Mouse (Mus musculus): ENCODE data around the gene Ascc1. TPM values are rescaled to one million over a fixed set of nuclear protein-coding genes. Genes with fewer than 3 reads are reported as not detected.
"Not testable (repeated sequence)": the region's sequence is repeated elsewhere in the genome, so short reads cannot be mapped to it uniquely, and the experiment has no call there.

Ascc1 gene
- polyA plus RNA-seq, 1 experiment: 24.1 TPM

DNA sequence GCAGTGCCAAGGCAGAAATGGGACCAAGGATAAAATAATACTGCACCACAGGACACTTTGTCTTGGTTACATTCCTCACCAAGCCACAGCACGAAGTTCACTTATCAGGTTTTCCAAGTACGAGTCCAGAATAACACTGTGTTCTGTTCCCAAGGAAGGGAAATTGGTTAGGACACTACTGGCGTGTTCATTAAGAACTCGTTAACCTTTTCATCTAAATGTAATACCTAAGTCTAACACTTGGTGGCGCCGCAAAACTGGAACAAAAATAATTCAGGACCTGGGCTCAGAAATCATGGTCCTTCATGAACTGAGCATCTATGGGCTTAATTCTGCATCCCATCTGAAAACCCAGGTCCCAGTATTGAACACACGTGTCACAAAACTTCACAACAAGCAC is 5.0 kb upstream of the Ascc1 start:
- peaks cover 36% of the 10 kb centered on the region for H3K36me3 ChIP-seq (ENCODE audit: control insufficient read depth, insufficient read depth)
- TF ChIP-seq CEBPB (IDR thresholded peaks at IDR 0.05; ENCODE audit: low read depth) (no peak), MYOD1 (IDR thresholded peaks at IDR 0.05; ENCODE audit: control insufficient read depth, insufficient read length, low read depth) (no peak), CTCF (IDR thresholded peaks at IDR 0.05; ENCODE audit: control insufficient read depth, insufficient read depth, insufficient read length) (no peak), MAX (IDR thresholded peaks at IDR 0.05) (no peak), USF1 (IDR thresholded peaks at IDR 0.05; ENCODE audit: low read depth) (no peak), FOSL1 (IDR thresholded peaks at IDR 0.05; ENCODE audit: insufficient read depth, low read length, poor library complexity, severe bottlenecking) (no peak), MYOG (IDR thresholded peaks at IDR 0.05; ENCODE audit: control insufficient read depth, extremely low read depth, insufficient read length) (no peak)
- H3K79me3 ChIP-seq (ENCODE audit: low read depth): peaks cover 38% of the 10 kb centered on the region
- H3ac ChIP-seq (ENCODE audit: control insufficient read depth, insufficient read length, low read depth): no peak overlapping the region
- H3K4me3 ChIP-seq (ENCODE audit: insufficient read depth, poor library complexity, severe bottlenecking): no peak overlapping the region
- peaks cover 82% of the 10 kb centered on the region for H3K79me2 ChIP-seq (ENCODE audit: control insufficient read depth, insufficient read depth)
- no peaks in the 10 kb centered on the region for H3K27me3 ChIP-seq (ENCODE audit: control insufficient read depth, insufficient read depth, insufficient read length)

DNA sequence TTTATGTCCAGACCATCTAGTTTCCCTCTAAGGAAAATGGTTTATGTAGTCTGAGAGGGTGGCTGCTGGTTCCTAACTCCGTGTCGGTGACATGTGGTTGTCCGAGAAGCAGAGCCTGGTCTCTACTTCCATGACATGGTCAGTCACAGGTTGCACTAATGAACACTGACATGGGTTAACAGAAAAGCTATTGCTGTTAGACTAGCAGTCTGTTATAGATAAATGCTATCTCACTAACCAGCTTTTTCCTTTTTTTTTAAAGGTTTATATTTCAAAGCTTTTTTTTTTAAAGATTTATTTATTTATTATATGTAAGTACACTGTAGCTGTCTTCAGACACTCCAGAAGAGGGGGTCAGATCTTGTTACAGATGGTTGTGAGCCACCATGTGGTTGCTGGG is 3.5 kb upstream of the Ascc1 start:
- TF ChIP-seq MAX (IDR thresholded peaks at IDR 0.05) (no peak), CTCF (IDR thresholded peaks at IDR 0.05; ENCODE audit: control insufficient read depth, insufficient read depth, insufficient read length) (no peak), MYOG (IDR thresholded peaks at IDR 0.05; ENCODE audit: control insufficient read depth, extremely low read depth, insufficient read length) (no peak), CEBPB (IDR thresholded peaks at IDR 0.05; ENCODE audit: low read depth) (no peak), MYOD1 (IDR thresholded peaks at IDR 0.05; ENCODE audit: control insufficient read depth, insufficient read length, low read depth) (no peak), FOSL1 (IDR thresholded peaks at IDR 0.05; ENCODE audit: insufficient read depth, low read length, poor library complexity, severe bottlenecking) (no peak), USF1 (IDR thresholded peaks at IDR 0.05; ENCODE audit: low read depth) (no peak)
- H3K36me3 ChIP-seq (ENCODE audit: control insufficient read depth, insufficient read depth): peaks cover 24% of the 10 kb centered on the region
- H3K4me3 ChIP-seq (ENCODE audit: insufficient read depth, poor library complexity, severe bottlenecking): no peak overlapping the region
- H3K79me3 ChIP-seq (ENCODE audit: low read depth): peaks cover 30% of the 10 kb centered on the region
- peaks cover 67% of the 10 kb centered on the region for H3K79me2 ChIP-seq (ENCODE audit: control insufficient read depth, insufficient read depth)
- H3ac ChIP-seq (ENCODE audit: control insufficient read depth, insufficient read length, low read depth): no peak overlapping the region
- no peaks in the 10 kb centered on the region for H3K27me3 ChIP-seq (ENCODE audit: control insufficient read depth, insufficient read depth, insufficient read length)

DNA sequence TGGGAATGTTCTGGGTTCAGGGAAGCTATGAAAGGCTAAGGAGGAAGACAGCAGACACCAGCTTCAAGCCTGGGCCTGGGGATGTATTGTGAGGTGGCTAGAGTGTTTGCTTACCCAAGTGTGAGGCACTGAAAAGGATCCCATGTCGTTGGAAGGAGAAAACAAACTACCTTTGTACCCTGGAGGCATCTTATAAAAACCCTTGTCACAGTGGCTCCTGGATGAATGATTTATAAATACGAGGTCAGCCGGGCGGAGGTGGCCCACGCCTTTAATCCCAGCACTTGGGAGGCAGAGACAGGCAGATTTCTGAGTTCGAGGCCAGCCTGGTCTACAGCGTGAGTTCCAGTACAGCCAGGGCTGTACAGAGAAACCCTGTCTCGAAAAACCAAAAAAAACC is 942 bp upstream of the Ascc1 start:
- H3K27me3 ChIP-seq (ENCODE audit: control insufficient read depth, insufficient read depth, insufficient read length): not testable (repeated sequence)
- Histone ChIP-seq H3K79me3 (ENCODE audit: low read depth) (peaks cover 20% of the 10 kb centered on the region), H3K4me3 (ENCODE audit: insufficient read depth, poor library complexity, severe bottlenecking) (peak overlapping the region; percentile 79)

DNA sequence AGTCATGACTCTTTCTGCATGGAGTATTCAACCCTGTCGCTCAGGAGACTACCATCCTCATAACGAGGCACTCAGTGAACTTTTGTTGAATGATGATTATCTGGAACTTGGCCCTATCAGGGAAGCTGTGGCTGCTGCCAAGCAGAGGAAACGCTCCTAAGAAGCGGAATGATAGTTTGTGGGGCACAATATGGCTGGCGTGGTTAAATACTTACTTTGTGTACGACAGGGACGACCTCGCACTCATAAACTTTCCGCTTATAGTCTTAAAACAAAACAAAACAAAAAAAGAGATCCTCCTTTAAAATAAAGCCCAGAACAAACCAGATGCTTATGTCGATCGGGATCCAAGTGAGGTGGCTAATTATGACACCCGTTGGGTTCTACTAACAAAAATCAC is 402 bp upstream of the Ascc1 start:
- H3K27me3 ChIP-seq (ENCODE audit: control insufficient read depth, insufficient read depth, insufficient read length): no peaks in the 10 kb centered on the region
- peaks cover 20% of the 10 kb centered on the region for H3K79me3 ChIP-seq (ENCODE audit: low read depth)
- peak overlapping the region; percentile 94 for H3ac ChIP-seq (ENCODE audit: control insufficient read depth, insufficient read length, low read depth)
- H3K36me3 ChIP-seq (ENCODE audit: control insufficient read depth, insufficient read depth): peaks cover 5% of the 10 kb centered on the region
- TF ChIP-seq MAX (IDR thresholded peaks at IDR 0.05) (no peak), FOSL1 (IDR thresholded peaks at IDR 0.05; ENCODE audit: insufficient read depth, low read length, poor library complexity, severe bottlenecking) (no peak), CEBPB (IDR thresholded peaks at IDR 0.05; ENCODE audit: low read depth) (no peak), USF1 (IDR thresholded peaks at IDR 0.05; ENCODE audit: low read depth) (no peak), MYOG (IDR thresholded peaks at IDR 0.05; ENCODE audit: control insufficient read depth, extremely low read depth, insufficient read length) (no peak)
- peaks cover 45% of the 10 kb centered on the region for H3K79me2 ChIP-seq (ENCODE audit: control insufficient read depth, insufficient read depth)
- peak overlapping the region; percentile 79 for H3K4me3 ChIP-seq (ENCODE audit: insufficient read depth, poor library complexity, severe bottlenecking)

More for the DNA sequence above, 942 bp upstream of the Ascc1 start:
- H3K36me3 ChIP-seq (ENCODE audit: control insufficient read depth, insufficient read depth); H3ac ChIP-seq (ENCODE audit: control insufficient read depth, insufficient read length, low read depth): not testable (repeated sequence)
- peaks cover 50% of the 10 kb centered on the region for H3K79me2 ChIP-seq (ENCODE audit: control insufficient read depth, insufficient read depth)

DNA sequence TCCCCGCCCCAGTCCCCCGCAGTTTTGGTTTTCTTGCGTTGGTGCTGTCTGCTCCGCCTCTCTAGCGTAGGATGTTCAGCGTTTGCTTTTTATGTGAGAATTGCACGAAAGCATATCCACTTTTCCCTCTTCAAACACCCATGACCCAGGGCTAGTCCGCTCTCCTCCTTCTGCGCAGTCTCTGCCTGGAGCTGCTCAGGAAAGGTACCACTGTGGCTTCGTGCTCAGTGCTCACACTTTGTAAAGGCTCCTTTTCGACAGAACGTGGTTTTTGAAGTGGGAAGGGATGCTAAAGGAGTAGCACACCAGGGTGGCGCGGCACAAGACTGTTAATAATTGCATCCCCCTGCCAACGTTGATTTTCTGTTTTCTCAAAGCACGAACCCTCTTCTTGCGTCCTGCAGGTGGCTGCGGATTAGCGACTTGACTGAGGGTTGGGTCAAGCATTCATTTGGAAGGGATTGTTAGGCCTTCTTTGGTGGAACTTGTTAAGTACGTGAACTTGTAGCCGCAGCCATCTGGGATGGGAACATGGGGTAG is 678 bp downstream of the Ascc1 start:
- Histone ChIP-seq H3K79me2 (ENCODE audit: control insufficient read depth, insufficient read depth) (peaks cover 34% of the 10 kb centered on the region), H3K4me3 (ENCODE audit: insufficient read depth, poor library complexity, severe bottlenecking) (peak overlapping the region; percentile 79), H3K36me3 (ENCODE audit: control insufficient read depth, insufficient read depth) (peaks cover 12% of the 10 kb centered on the region), H3K27me3 (ENCODE audit: control insufficient read depth, insufficient read depth, insufficient read length) (no peaks in the 10 kb centered on the region), H3ac (ENCODE audit: control insufficient read depth, insufficient read length, low read depth) (peak overlapping the region; percentile 78), H3K79me3 (ENCODE audit: low read depth) (peaks cover 17% of the 10 kb centered on the region)
- no peak for TF ChIP-seq MAX (IDR thresholded peaks at IDR 0.05)
- no peak for TF ChIP-seq USF1 (IDR thresholded peaks at IDR 0.05; ENCODE audit: low read depth)
- no peak for TF ChIP-seq FOSL1 (IDR thresholded peaks at IDR 0.05; ENCODE audit: insufficient read depth, low read length, poor library complexity, severe bottlenecking)
- no peak for TF ChIP-seq MYOD1 (IDR thresholded peaks at IDR 0.05; ENCODE audit: control insufficient read depth, insufficient read length, low read depth)
- no peak for TF ChIP-seq CEBPB (IDR thresholded peaks at IDR 0.05; ENCODE audit: low read depth)
- TF ChIP-seq CTCF (IDR thresholded peaks at IDR 0.05; ENCODE audit: control insufficient read depth, insufficient read depth, insufficient read length): no peak

DNA sequence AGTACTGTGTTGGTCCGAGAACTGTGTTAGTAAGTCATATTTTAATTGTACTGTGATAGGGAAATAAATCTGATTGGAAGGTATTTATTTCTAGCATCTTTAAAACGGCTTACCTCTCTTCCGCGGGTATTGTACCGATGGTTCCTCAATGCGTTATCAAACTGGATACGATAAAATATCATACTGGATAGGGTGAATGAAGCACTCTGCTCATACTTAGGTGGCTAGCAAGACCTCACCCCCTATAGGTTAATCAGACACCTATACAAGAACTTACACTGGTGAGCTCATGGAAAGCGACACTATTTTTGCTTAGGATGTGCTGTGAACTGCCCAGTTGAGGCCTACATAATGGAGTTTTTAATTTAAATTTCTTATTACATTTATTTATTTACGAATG is 1.2 kb downstream of the Ascc1 start:
- Histone ChIP-seq H3K79me2 (ENCODE audit: control insufficient read depth, insufficient read depth) (peaks cover 31% of the 10 kb centered on the region), H3K27me3 (ENCODE audit: control insufficient read depth, insufficient read depth, insufficient read length) (no peaks in the 10 kb centered on the region), H3ac (ENCODE audit: control insufficient read depth, insufficient read length, low read depth) (peak overlapping the region; percentile 78), H3K36me3 (ENCODE audit: control insufficient read depth, insufficient read depth) (peaks cover 13% of the 10 kb centered on the region), H3K4me3 (ENCODE audit: insufficient read depth, poor library complexity, severe bottlenecking) (peak overlapping the region; percentile 79), H3K79me3 (ENCODE audit: low read depth) (peaks cover 17% of the 10 kb centered on the region)
- TF ChIP-seq USF1 (IDR thresholded peaks at IDR 0.05; ENCODE audit: low read depth): no peak
- TF ChIP-seq CTCF (IDR thresholded peaks at IDR 0.05; ENCODE audit: control insufficient read depth, insufficient read depth, insufficient read length): no peak
- TF ChIP-seq FOSL1 (IDR thresholded peaks at IDR 0.05; ENCODE audit: insufficient read depth, low read length, poor library complexity, severe bottlenecking): no peak
- no peak for TF ChIP-seq MYOD1 (IDR thresholded peaks at IDR 0.05; ENCODE audit: control insufficient read depth, insufficient read length, low read depth)
- no peak for TF ChIP-seq CEBPB (IDR thresholded peaks at IDR 0.05; ENCODE audit: low read depth)
- TF ChIP-seq MYOG (IDR thresholded peaks at IDR 0.05; ENCODE audit: control insufficient read depth, extremely low read depth, insufficient read length): no peak
- TF ChIP-seq MAX (IDR thresholded peaks at IDR 0.05): no peak

Data from C2C12 (cell line).